Mouse (Mus musculus) embryonic fibroblast, embryonic 13.5 days (primary cell): ENCODE measurements around the gene Slc25a42.

Experiments
- CTCF ChIP-seq: IDR thresholded peaks from 2 replicates; pipeline ENCODE4 v1.5.1; 2011; ENCODE audit warnings: mild to moderate bottlenecking, control low read depth, low read length, moderate library complexity, borderline replicate concordance; ENCODE audit not compliant: insufficient read depth
- POLR2A ChIP-seq: IDR thresholded peaks from 2 replicates; pipeline ENCODE4 v1.6.1; 2011; ENCODE audit warnings: low read depth, mild to moderate bottlenecking, control low read depth, low read length, moderate library complexity

DNA sequence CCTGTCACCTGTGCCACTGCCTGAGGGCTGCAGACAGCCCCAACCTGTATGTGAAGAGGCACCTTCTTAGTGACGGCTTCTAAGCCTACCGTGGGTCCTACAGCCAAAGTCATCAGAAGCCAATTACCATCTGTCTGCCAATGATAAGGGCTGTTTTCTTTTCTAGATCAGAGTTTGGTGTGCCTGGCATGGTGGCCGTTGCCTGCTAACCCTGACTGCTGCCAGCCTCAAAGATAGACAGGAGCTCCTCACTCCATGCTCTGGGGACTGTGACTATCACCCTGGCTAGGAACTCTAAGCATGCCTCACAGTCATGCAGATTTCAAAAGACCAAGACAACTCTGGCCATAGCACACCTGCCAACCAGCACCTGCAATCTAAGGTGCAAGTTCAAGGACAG lies 10.7 kb downstream of the Slc25a42 start:
- TF ChIP-seq CTCF (no peak), POLR2A (no peak)
